14 mouse cellular contexts compared by ENCODE assay signal in the genomic region with DNA sequence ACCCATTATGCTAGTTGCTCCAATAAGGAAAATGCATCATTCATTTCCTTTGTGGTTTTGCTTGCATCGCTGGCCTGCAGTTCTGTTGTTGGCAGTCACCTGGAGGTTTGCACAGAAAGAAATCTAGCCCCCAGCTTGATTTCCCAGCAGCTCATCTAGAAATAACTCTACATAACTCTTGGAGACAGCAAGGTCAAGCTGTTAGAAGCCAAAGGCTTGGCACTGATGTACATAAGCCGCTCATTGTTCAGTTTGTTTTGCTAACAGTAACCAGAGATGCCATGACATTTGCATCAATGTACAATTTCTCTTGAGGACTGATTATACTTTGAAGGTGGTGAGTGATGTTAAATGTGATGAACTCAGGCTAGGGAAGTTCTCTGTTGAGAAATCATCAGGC.
"Had no signal": no experiment of that assay in that cellular context is flagged by ENCODE, and none has a peak within 500 bp of the region (broad histone marks: within the 10 kb centered on the region; RNA-seq: fewer than 3 reads in every experiment).

No protein-coding gene starts in this region.

- H3K4me1 ChIP-seq: kidney, embryonic 15.5 days; limb, embryonic 13.5 days; midbrain, embryonic 12.5 days had no signal

- H3K9me3 ChIP-seq: kidney, embryonic 15.5 days; limb, embryonic 13.5 days; midbrain, embryonic 12.5 days; neural tube, embryonic 15.5 days had no signal

- ATAC-seq: lung, postnatal 0 days had no signal

- H3K4me3 ChIP-seq: kidney, embryonic 15.5 days; limb, embryonic 13.5 days; midbrain, embryonic 12.5 days; myocyte; neural tube, embryonic 15.5 days had no signal

- H3K27ac ChIP-seq: kidney, embryonic 15.5 days; limb, embryonic 13.5 days; liver, embryonic 14.5 days; midbrain, embryonic 12.5 days; neural tube, embryonic 15.5 days had no signal

- H3K36me3 ChIP-seq: kidney, embryonic 15.5 days; limb, embryonic 13.5 days; midbrain, embryonic 12.5 days; neural tube, embryonic 15.5 days had no signal

- H3K27me3 ChIP-seq: kidney, embryonic 15.5 days; limb, embryonic 13.5 days; midbrain, embryonic 12.5 days; neural tube, embryonic 15.5 days had no signal

- H3K4me2 ChIP-seq: kidney, embryonic 15.5 days; limb, embryonic 13.5 days; midbrain, embryonic 12.5 days; neural tube, embryonic 15.5 days had no signal

- DNase-seq: kidney, postnatal 14 days; lung, adult 18-20 months; lung, postnatal 4 days; right cerebral cortex, postnatal 4 days; spleen, adult 18-20 months; thymus, adult 18-20 months; thymus, postnatal 14 days had no signal

- H3K9ac ChIP-seq: kidney, embryonic 15.5 days; limb, embryonic 13.5 days; liver, embryonic 14.5 days; midbrain, embryonic 12.5 days; neural tube, embryonic 15.5 days had no signal
